Mouse (Mus musculus) B cell, adult 67 days (primary cell): ENCODE measurements around the gene Olfr816. TPM values are rescaled to one million over a fixed set of nuclear protein-coding genes. Genes with fewer than 3 reads are reported as not detected.

Experiments used
- total RNA-seq, 2 experiments: library from RNA; stranded (reverse); gene quantifications; 4 replicates each; pipeline ENCODE4 v1.2.4; 2023

Gene Olfr816
- total RNA-seq = not detected

DNA sequence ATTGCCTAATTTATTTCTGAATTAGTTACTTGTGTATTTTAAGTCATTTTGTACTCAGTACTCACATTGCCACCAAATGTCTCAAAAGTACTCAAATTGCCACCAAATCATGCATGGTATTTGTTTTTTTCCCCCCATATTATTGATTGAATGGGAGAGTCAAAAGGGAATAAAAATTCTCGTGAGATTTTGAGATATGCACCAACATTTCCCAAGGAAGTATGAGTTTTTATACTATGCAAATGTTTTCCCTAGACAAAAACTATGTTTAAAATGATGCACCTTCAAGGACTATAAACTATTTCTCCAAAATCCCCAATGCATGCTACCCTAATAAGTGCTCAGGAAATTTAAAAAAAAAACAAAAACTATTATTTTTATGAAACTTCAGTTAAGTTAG lies at the start of gene Olfr816:
Gene Olfr816, minus strand, starts transcription at position 101 of the 400 bp plus-strand sequence.

DNA sequence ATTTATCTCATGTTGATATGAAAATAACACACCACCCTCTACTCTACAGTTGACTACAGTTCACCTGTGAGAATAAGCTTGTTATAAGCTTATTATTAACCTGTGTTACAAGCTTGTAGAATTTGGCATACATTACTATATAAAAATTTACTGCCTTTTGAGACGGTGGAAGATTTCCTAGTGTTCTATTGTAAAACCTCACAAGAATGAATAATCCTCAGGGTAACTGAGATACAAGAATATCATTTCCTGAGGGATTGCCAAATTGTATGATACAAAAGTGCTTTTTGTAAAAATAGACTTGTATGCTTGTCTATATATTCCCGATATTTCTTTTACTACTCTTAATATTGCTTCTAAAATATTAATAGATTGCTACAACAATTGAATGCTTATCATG lies 33.6 kb upstream of the Olfr816 start, which contains the start of gene Olfr818:
Gene Olfr818, minus strand, starts transcription at position 101 of the 400 bp plus-strand sequence.

DNA sequence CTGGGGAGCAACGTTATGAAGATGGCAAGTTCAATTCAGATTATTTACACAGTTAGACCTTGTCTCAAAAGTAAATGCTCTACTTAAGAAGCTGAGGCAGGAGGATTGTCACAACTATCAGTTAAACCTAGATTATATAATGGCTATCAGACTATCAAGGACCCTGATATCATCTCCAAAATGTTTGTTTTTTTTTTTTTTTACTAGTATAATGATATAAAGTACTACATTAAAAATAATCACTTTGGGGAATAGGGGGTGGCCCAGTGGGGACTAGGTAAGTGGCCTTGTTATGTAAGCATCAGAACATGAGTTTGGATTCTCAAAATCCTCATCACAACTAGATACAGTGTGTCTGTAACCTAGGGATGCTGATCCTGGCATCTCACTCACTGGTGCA lies 9.6 kb downstream of the Olfr816 start, which contains the start of gene Olfr815:
Gene Olfr815, minus strand, starts transcription at position 101 of the 400 bp plus-strand sequence.

DNA sequence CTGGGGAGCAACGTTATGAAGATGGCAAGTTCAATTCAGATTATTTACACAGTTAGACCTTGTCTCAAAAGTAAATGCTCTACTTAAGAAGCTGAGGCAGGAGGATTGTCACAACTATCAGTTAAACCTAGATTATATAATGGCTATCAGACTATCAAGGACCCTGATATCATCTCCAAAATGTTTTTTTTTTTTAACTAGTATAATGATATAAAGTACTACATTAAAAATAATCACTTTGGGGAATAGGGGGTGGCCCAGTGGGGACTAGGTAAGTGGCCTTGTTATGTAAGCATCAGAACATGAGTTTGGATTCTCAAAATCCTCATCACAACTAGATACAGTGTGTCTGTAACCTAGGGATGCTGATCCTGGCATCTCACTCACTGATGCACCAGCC lies 35.6 kb downstream of the Olfr816 start, which contains the start of gene Olfr814:
Gene Olfr814, minus strand, starts transcription at position 101 of the 400 bp plus-strand sequence.

Other genes starting within 250 kb of the Olfr816 start
- gene Olfr801, start 241.7 kb downstream of the Olfr816 start, total RNA-seq = not detected
- gene Olfr802, start 227.4 kb downstream of the Olfr816 start, total RNA-seq = not detected
- not detected for gene Olfr803, start 221.3 kb downstream of the Olfr816 start, total RNA-seq
- not detected for gene Olfr804, start 212.4 kb downstream of the Olfr816 start, total RNA-seq
- not detected for gene Olfr805, start 186.2 kb downstream of the Olfr816 start, total RNA-seq
- not detected for gene Olfr806, start 173.7 kb downstream of the Olfr816 start, total RNA-seq
- not detected for gene Olfr807, start 157.8 kb downstream of the Olfr816 start, total RNA-seq
- gene Olfr808, start 150.1 kb downstream of the Olfr816 start, total RNA-seq = not detected
- gene Olfr809, start 141.0 kb downstream of the Olfr816 start, total RNA-seq = not detected
- gene Olfr810, start 120.7 kb downstream of the Olfr816 start, total RNA-seq = not detected
- not detected for gene Olfr811, start 111.2 kb downstream of the Olfr816 start, total RNA-seq
- not detected for gene Olfr812, start 69.5 kb downstream of the Olfr816 start, total RNA-seq
- not detected for gene Olfr813, start 60.2 kb downstream of the Olfr816 start, total RNA-seq
- not detected for gene Olfr814, start 35.7 kb downstream of the Olfr816 start, total RNA-seq
- gene Olfr815, start 9.7 kb downstream of the Olfr816 start, total RNA-seq = not detected
- gene Olfr818, start 33.5 kb upstream of the Olfr816 start, total RNA-seq = not detected
- gene Olfr819, start 51.7 kb upstream of the Olfr816 start, total RNA-seq = not detected
- not detected for gene Olfr247, start 60.5 kb upstream of the Olfr816 start, total RNA-seq
- not detected for gene Gm10310, start 69.5 kb upstream of the Olfr816 start, total RNA-seq
- gene Olfr820, start 97.0 kb upstream of the Olfr816 start, total RNA-seq = not detected
- not detected for gene Olfr821, start 114.8 kb upstream of the Olfr816 start, total RNA-seq
- not detected for gene Olfr822, start 155.6 kb upstream of the Olfr816 start, total RNA-seq
- gene Olfr823, start 199.8 kb upstream of the Olfr816 start, total RNA-seq = not detected
- not detected for gene Olfr824, start 214.4 kb upstream of the Olfr816 start, total RNA-seq